Mouse (Mus musculus) heart, adult 8-10 months (tissue): Measurements from ENCODE around the gene Psmd3. TPM values are rescaled to one million over a fixed set of nuclear protein-coding genes. Genes with fewer than 3 reads are reported as not detected.
A peak's percentile ranks its signal among the peaks of the same experiment; 100 is the strongest.
"Not testable (repeated sequence)": the region's sequence is repeated elsewhere in the genome, so short reads cannot be mapped to it uniquely, and the experiment has no call there.

ENCODE experiments used
- DNase-seq: peaks from one replicate; pipeline ENCODE4 v3.0.0; 2022; ENCODE audit warnings: low spot score
- total RNA-seq, 4 experiments: library from RNA; stranded (reverse); gene quantifications; 2 replicates each; pipeline ENCODE4 v1.2.4; 2022

Psmd3 gene
- total RNA-seq, 4 experiments from 2014 or later, result 95.0 to 106 (median 99.1) TPM

- DNase-seq, result peak; percentile 72
These were observed 35.5 kb downstream of the Psmd3 start for GRCm38 (mm10) chr11:98717904-98718303.

- DNase-seq, result no peak
These were observed 38.4 kb downstream of the Psmd3 start for GRCm38 (mm10) chr11:98720756-98721155.

- peak; percentile 89 for DNase-seq
These were observed 39.3 kb downstream of the Psmd3 start for GRCm38 (mm10) chr11:98721458-98722226.

GRCm38 (mm10) chr11:98723098-98723497 lies 40.7 kb downstream of the Psmd3 start:
- DNase-seq, result no peak

- DNase-seq, result no peak
These were observed 43.7 kb downstream of the Psmd3 start for GRCm38 (mm10) chr11:98725926-98726506.

GRCm38 (mm10) chr11:98729119-98729588 lies 46.8 kb downstream of the Psmd3 start, which contains the start of gene Med24:
Gene Med24 (minus strand): TSS chr11:98729435.
- DNase-seq, result peak; percentile 95

- DNase-seq, result no peak
These were observed 48.4 kb downstream of the Psmd3 start for GRCm38 (mm10) chr11:98730727-98731126.

- DNase-seq, result no peak
These were observed 48.8 kb downstream of the Psmd3 start for GRCm38 (mm10) chr11:98731134-98731533.

GRCm38 (mm10) chr11:98734020-98734419 lies 51.7 kb downstream of the Psmd3 start:
- DNase-seq, result no peak

GRCm38 (mm10) chr11:98735111-98735510 lies 52.8 kb downstream of the Psmd3 start:
- no peak for DNase-seq

GRCm38 (mm10) chr11:98736176-98736575 lies 53.8 kb downstream of the Psmd3 start:
- no peak for DNase-seq

GRCm38 (mm10) chr11:98737220-98737619 lies 54.9 kb downstream of the Psmd3 start:
- not testable (repeated sequence) for DNase-seq

GRCm38 (mm10) chr11:98738428-98738911 lies 56.1 kb downstream of the Psmd3 start:
- no peak for DNase-seq

GRCm38 (mm10) chr11:98738925-98739324 lies 56.6 kb downstream of the Psmd3 start:
- DNase-seq, result no peak

GRCm38 (mm10) chr11:98740026-98740392 lies 57.7 kb downstream of the Psmd3 start:
- no peak for DNase-seq

GRCm38 (mm10) chr11:98740393-98741050 lies 58.2 kb downstream of the Psmd3 start, which contains the start of gene Thra:
Gene Thra (plus strand): TSS chr11:98740638.
- no peak for DNase-seq

GRCm38 (mm10) chr11:98741051-98741620 lies 58.8 kb downstream of the Psmd3 start:
- DNase-seq, result no peak

GRCm38 (mm10) chr11:98741622-98742396 lies 59.5 kb downstream of the Psmd3 start:
- DNase-seq, result no peak

GRCm38 (mm10) chr11:98742397-98743291 lies 60.3 kb downstream of the Psmd3 start:
- no peak for DNase-seq
